Mouse (Mus musculus): Measurements from ENCODE around the gene Bach1. TPM values are rescaled to one million over a fixed set of nuclear protein-coding genes. Genes with fewer than 3 reads are reported as not detected.
A peak's percentile ranks its signal among the peaks of the same experiment; 100 is the strongest.

The Bach1 gene
- total RNA-seq (2014; rRNA removed; ENCODE audit: low replicate concordance) (19.2 and 27.0 TPM in 2 replicates), polyA plus RNA-seq (2015; fragmentation: Nextera tagmentation; extraction: Ambion mirVana) (5.1 and 5.4 TPM in 2 replicates)

DNA sequence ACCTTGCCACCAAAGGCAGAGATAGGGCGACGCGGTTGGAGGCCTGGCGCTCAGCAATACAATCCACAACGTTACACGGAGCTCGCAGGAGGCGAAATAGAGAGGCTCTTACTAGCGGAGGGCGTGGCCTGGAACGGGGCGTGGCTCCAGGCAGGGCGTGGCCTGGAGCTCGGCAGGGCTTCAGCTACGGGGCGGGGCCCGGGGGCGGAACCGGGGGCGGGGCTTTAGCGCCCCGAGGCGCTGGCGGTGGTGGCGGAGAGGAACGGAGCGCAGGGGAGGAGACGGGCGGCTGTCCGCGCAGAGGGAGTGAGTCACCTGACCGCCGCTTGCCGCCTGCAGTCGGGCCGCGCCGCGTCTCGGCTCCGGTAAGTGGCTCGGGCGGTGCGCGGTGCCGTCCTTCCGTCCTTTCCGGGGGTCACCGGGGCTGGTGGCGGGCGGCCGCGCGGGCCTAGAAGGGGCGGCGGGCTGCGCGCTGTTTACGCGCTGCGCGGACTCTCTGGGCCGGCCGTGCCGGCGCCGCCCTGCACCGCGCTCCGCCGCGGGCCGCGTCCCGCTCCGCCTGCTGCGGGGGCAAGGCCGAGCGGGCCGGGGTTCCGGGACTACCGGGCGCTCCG lies at the start of gene Bach1:
TSS of gene Bach1 (plus strand) at position 254 of the 614 bp plus-strand sequence.
- TF ChIP-seq CTCF (IDR thresholded peaks at IDR 0.05; ENCODE audit: low read depth) (no peak), EP300 (IDR thresholded peaks at IDR 0.05; ENCODE audit: low read depth) (no peak)
- Histone ChIP-seq H3K9ac (replicated peaks; ENCODE audit: low read depth, low read length) (peak within 1 kb of the TSS; percentile 93), H3K27me3 (ENCODE audit: control insufficient read depth, insufficient read depth, low read length) (no peaks in the 10 kb centered on the region), H3K9me3 (replicated peaks; ENCODE audit: control insufficient read depth, low read length) (no peaks in the 10 kb centered on the region), H3K27ac (ENCODE audit: low read depth) (peak within 1 kb of the TSS; percentile 91), H3K36me3 (replicated peaks; ENCODE audit: control insufficient read depth, insufficient read depth, low read length) (no peaks in the 10 kb centered on the region), H3K4me3 (ENCODE audit: low read depth, low read length) (peak within 1 kb of the TSS; percentile 82), H3K4me1 (ENCODE audit: control insufficient read depth, insufficient read depth) (peaks cover 22% of the 10 kb centered on the region), H3K4me2 (ENCODE audit: low read depth, low read length) (peak within 1 kb of the TSS; percentile 77)
- DNase-seq (ENCODE audit: low spot score) (peak; percentile 92), ATAC-seq (ENCODE audit: insufficient read depth, low read depth) (peak; percentile 96)
- WGBS: under 1% methylated on average over 71 of the region's 84 CpGs

DNA sequence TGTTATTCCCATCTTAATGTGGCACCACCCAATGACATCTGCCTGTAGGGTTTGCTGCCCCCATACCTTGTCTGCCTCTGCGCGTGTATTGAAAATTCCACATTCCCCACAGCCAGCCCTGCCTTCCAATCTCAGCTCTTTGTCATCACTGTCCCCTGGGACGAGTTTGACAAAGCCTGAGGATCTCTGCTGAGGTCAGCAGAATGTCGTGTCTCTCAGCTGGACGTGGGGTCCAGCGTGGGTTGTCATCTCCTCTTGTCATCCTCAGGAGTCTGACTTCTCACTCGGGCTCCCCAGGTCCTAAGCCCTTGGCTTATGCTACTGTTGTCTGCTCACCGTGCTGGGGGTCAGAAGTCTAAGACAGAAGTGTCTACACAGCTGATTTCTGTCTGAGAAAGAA lies 46.4 kb upstream of the Bach1 start:
- no peak overlapping the region for H3K4me3 ChIP-seq (ENCODE audit: low read depth, low read length)
- WGBS: 38% methylated on average over 8 of the region's 8 CpGs
- ATAC-seq (ENCODE audit: insufficient read depth, low read depth) (no peak), DNase-seq (ENCODE audit: low spot score) (no peak)
- no peaks in the 10 kb centered on the region for H3K36me3 ChIP-seq (replicated peaks; ENCODE audit: control insufficient read depth, insufficient read depth, low read length)
- TF ChIP-seq EP300 (IDR thresholded peaks at IDR 0.05; ENCODE audit: low read depth): no peak
- TF ChIP-seq CTCF (IDR thresholded peaks at IDR 0.05; ENCODE audit: low read depth): no peak
- H3K9ac ChIP-seq (replicated peaks; ENCODE audit: low read depth, low read length): no peak overlapping the region
- H3K4me1 ChIP-seq (ENCODE audit: control insufficient read depth, insufficient read depth): no peaks in the 10 kb centered on the region
- no peak overlapping the region for H3K4me2 ChIP-seq (ENCODE audit: low read depth, low read length)
- H3K9me3 ChIP-seq (replicated peaks; ENCODE audit: control insufficient read depth, low read length): no peaks in the 10 kb centered on the region
- no peaks in the 10 kb centered on the region for H3K27me3 ChIP-seq (ENCODE audit: control insufficient read depth, insufficient read depth, low read length)
- no peak overlapping the region for H3K27ac ChIP-seq (ENCODE audit: low read depth)

DNA sequence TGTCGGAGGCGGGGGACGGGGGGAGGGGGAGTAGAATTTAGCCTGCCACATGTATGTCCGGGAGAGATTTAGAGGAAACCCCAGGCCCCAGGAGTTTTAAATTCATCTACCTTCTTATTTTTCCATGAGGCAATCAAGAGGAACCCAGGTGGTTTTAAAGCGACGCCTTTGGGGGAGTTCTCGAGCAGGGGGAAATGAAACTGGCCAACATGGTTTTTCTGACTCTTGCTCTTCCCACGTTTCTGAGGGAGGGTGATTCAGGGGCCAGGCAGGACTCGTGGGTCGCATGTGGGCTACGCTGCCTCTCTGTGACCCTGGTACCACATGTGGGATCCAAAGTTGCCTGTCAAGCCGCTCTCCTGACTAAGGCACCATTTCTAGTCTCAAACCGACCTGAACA lies 45.8 kb upstream of the Bach1 start:
- TF ChIP-seq EP300 (IDR thresholded peaks at IDR 0.05; ENCODE audit: low read depth) (no peak), CTCF (IDR thresholded peaks at IDR 0.05; ENCODE audit: low read depth) (no peak)
- DNase-seq (ENCODE audit: low spot score): no peak
- H3K4me3 ChIP-seq (ENCODE audit: low read depth, low read length): no peak overlapping the region
- no peak overlapping the region for H3K9ac ChIP-seq (replicated peaks; ENCODE audit: low read depth, low read length)
- H3K36me3 ChIP-seq (replicated peaks; ENCODE audit: control insufficient read depth, insufficient read depth, low read length): no peaks in the 10 kb centered on the region
- no peaks in the 10 kb centered on the region for H3K27me3 ChIP-seq (ENCODE audit: control insufficient read depth, insufficient read depth, low read length)
- 80% methylated on average over 13 of the region's 13 CpGs for WGBS
- ATAC-seq (ENCODE audit: insufficient read depth, low read depth): no peak
- no peak overlapping the region for H3K27ac ChIP-seq (ENCODE audit: low read depth)
- H3K4me2 ChIP-seq (ENCODE audit: low read depth, low read length): no peak overlapping the region
- no peaks in the 10 kb centered on the region for H3K4me1 ChIP-seq (ENCODE audit: control insufficient read depth, insufficient read depth)
- no peaks in the 10 kb centered on the region for H3K9me3 ChIP-seq (replicated peaks; ENCODE audit: control insufficient read depth, low read length)

- Histone ChIP-seq H3K4me2 (ENCODE audit: low read depth, low read length) (no peak overlapping the region), H3K4me3 (ENCODE audit: low read depth, low read length) (no peak overlapping the region), H3K9me3 (replicated peaks; ENCODE audit: control insufficient read depth, low read length) (no peaks in the 10 kb centered on the region), H3K27me3 (ENCODE audit: control insufficient read depth, insufficient read depth, low read length) (no peaks in the 10 kb centered on the region), H3K9ac (replicated peaks; ENCODE audit: low read depth, low read length) (no peak overlapping the region), H3K36me3 (replicated peaks; ENCODE audit: control insufficient read depth, insufficient read depth, low read length) (no peaks in the 10 kb centered on the region), H3K27ac (ENCODE audit: low read depth) (peak overlapping the region; percentile 25; the same call in 1 of the 2 replicates), H3K4me1 (ENCODE audit: control insufficient read depth, insufficient read depth) (no peaks in the 10 kb centered on the region)
- DNase-seq (ENCODE audit: low spot score) (no peak), ATAC-seq (ENCODE audit: insufficient read depth, low read depth) (no peak)
- 68% methylated on average over 11 of the region's 11 CpGs for WGBS
- TF ChIP-seq EP300 (IDR thresholded peaks at IDR 0.05; ENCODE audit: low read depth): no peak
Measured at GRCm38 (mm10) chr16:87654016-87654575, 44.6 kb upstream of the Bach1 start.

DNA sequence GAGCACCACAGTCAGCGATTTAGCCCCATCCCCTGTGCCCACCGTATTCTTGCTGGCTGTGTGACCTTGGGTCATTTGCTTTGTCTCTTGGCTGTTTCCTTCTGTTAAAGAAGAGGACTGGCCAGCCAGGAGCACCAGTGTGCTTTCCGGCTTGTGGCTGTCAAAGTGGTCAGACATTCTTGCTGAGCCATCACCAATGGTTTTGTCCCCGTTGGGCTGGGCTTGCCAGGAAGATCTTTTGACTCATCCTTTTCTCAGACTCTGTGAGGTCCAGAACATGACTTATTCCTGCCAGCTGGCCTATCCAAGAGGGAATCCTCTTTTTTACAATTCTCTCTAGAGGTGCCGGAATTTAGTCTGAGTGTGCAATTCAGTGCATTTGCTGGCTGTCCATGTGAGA lies 43.7 kb upstream of the Bach1 start:
- TF ChIP-seq CTCF (IDR thresholded peaks at IDR 0.05; ENCODE audit: low read depth): no peak
- no peak for TF ChIP-seq EP300 (IDR thresholded peaks at IDR 0.05; ENCODE audit: low read depth)
- Histone ChIP-seq H3K9me3 (replicated peaks; ENCODE audit: control insufficient read depth, low read length) (no peaks in the 10 kb centered on the region), H3K36me3 (replicated peaks; ENCODE audit: control insufficient read depth, insufficient read depth, low read length) (no peaks in the 10 kb centered on the region), H3K27ac (ENCODE audit: low read depth) (no peak overlapping the region), H3K4me1 (ENCODE audit: control insufficient read depth, insufficient read depth) (no peaks in the 10 kb centered on the region), H3K4me3 (ENCODE audit: low read depth, low read length) (no peak overlapping the region), H3K27me3 (ENCODE audit: control insufficient read depth, insufficient read depth, low read length) (no peaks in the 10 kb centered on the region), H3K4me2 (ENCODE audit: low read depth, low read length) (no peak overlapping the region), H3K9ac (replicated peaks; ENCODE audit: low read depth, low read length) (no peak overlapping the region)
- DNase-seq (ENCODE audit: low spot score): no peak
- 67% methylated on average over 5 of the region's 5 CpGs for WGBS
- ATAC-seq (ENCODE audit: insufficient read depth, low read depth): no peak; the same call in 1 of the 2 replicates

Data from heart, postnatal 0 days (tissue).